ENCODE assay signal across 14 mouse cellular contexts in genomic region chr2:26062241-26062640, GRCm38 (mm10).
"Had no signal": no experiment of that assay in that cellular context is flagged by ENCODE, and none has a peak within 500 bp of the region (broad histone marks: within the 10 kb centered on the region; RNA-seq: fewer than 3 reads in every experiment).

No protein-coding gene starts in this region.

- H3K9ac ChIP-seq: limb, embryonic 13.5 days; neural tube, embryonic 13.5 days had no signal

- DNase-seq: kidney, adult 11 months; kidney, adult 9 months; kidney, postnatal 4 days; left cerebral cortex, postnatal 4 days; lung, adult 18-20 months; midbrain, embryonic 14.5 days; right cerebral cortex, adult 18-20 months; right cerebral cortex, postnatal 25 days; spleen, adult 18-20 months; thymus, adult 18-20 months; thymus, postnatal 14 days had no signal

- H3K4me2 ChIP-seq: limb, embryonic 13.5 days; neural tube, embryonic 13.5 days had no signal

- H3K9me3 ChIP-seq: limb, embryonic 13.5 days; neural tube, embryonic 13.5 days had no signal

- H3K27me3 ChIP-seq: limb, embryonic 13.5 days; neural tube, embryonic 13.5 days had no signal

- H3K4me3 ChIP-seq: limb, embryonic 13.5 days; neural tube, embryonic 13.5 days had no signal

- H3K27ac ChIP-seq: kidney, postnatal 0 days; limb, embryonic 13.5 days; neural tube, embryonic 13.5 days had no signal
